Mouse (Mus musculus): ENCODE measurements around the gene Hmgcr. TPM values are rescaled to one million over a fixed set of nuclear protein-coding genes. Genes with fewer than 3 reads are reported as not detected.
"Not testable (repeated sequence)": the region's sequence is repeated elsewhere in the genome, so short reads cannot be mapped to it uniquely, and the experiment has no call there.

Gene Hmgcr
- total RNA-seq, 2 experiments from 2014 or later: 58.9 to 64.1 TPM

- DNase-seq (ENCODE audit: low spot score in 2 of 2): no peak
Measured at GRCm38 (mm10) chr13:96671078-96671905, 556 bp upstream of the Hmgcr start.

GRCm38 (mm10) chr13:96670019-96670405, 724 bp downstream of the Hmgcr start:
- DNase-seq (ENCODE audit: low spot score in 2 of 2): no peak

GRCm38 (mm10) chr13:96664419-96664974, 6.2 kb downstream of the Hmgcr start:
- DNase-seq (ENCODE audit: low spot score in 2 of 2): no peak

- DNase-seq (ENCODE audit: low spot score in 2 of 2): not testable (repeated sequence)
Measured at GRCm38 (mm10) chr13:96663120-96663519, 7.6 kb downstream of the Hmgcr start.

GRCm38 (mm10) chr13:96660095-96660860, 10.5 kb downstream of the Hmgcr start:
- DNase-seq (ENCODE audit: low spot score in 2 of 2): no peak

- DNase-seq (ENCODE audit: low spot score in 2 of 2): no peak
Measured at GRCm38 (mm10) chr13:96658936-96659335, 11.8 kb downstream of the Hmgcr start.

GRCm38 (mm10) chr13:96656673-96657072, 14.1 kb downstream of the Hmgcr start:
- DNase-seq (ENCODE audit: low spot score in 2 of 2): no peak

- DNase-seq (ENCODE audit: low spot score in 2 of 2): no peak
Measured at GRCm38 (mm10) chr13:96653041-96653440, 17.7 kb downstream of the Hmgcr start.

- DNase-seq (ENCODE audit: low spot score in 2 of 2): no peak
Measured at GRCm38 (mm10) chr13:96645822-96646221, 24.9 kb downstream of the Hmgcr start.

GRCm38 (mm10) chr13:96644168-96644567, 26.6 kb downstream of the Hmgcr start:
- DNase-seq (ENCODE audit: low spot score in 2 of 2): no peak

GRCm38 (mm10) chr13:96630396-96630795, 40.3 kb downstream of the Hmgcr start:
- DNase-seq (ENCODE audit: low spot score in 2 of 2): no peak

GRCm38 (mm10) chr13:96620891-96621290, 49.8 kb downstream of the Hmgcr start:
- DNase-seq (ENCODE audit: low spot score in 2 of 2): no peak

GRCm38 (mm10) chr13:96614615-96615014, 56.1 kb downstream of the Hmgcr start:
- no peak for DNase-seq (ENCODE audit: low spot score in 2 of 2)

- DNase-seq (ENCODE audit: low spot score in 2 of 2): no peak
Measured at GRCm38 (mm10) chr13:96604242-96604641, 66.5 kb downstream of the Hmgcr start.

- no peak for DNase-seq (ENCODE audit: low spot score in 2 of 2)
Measured at GRCm38 (mm10) chr13:96599182-96599581, 71.6 kb downstream of the Hmgcr start.

Other genes starting within 250 kb of the Hmgcr start
- 1 to 10 TPM; 2.5 to 4.0 TPM for gene Ankdd1b, start 199.7 kb downstream of the Hmgcr start, total RNA-seq (2021)
- gene Gm17622, start 180.2 kb downstream of the Hmgcr start, total RNA-seq (2021): not detected
- 10 to 100 TPM; 44.0 to 47.0 TPM for gene Polk, start 128.4 kb downstream of the Hmgcr start, total RNA-seq (2021)
- 100 to 1,000 TPM in 1 of 2 experiments, 10 to 100 TPM in 1; 99.9 to 101 TPM for gene Col4a3bp, start 128.3 kb downstream of the Hmgcr start, total RNA-seq (2021)
- under 1 TPM; 0.08 to 0.11 TPM for gene Ankrd31, start 77.3 kb upstream of the Hmgcr start, total RNA-seq (2021)